Mouse (Mus musculus) liver, embryonic 11.5 days (tissue): Measurements from ENCODE around the gene Tanc1. TPM values are rescaled to one million over a fixed set of nuclear protein-coding genes. Genes with fewer than 3 reads are reported as not detected.
A peak's percentile ranks its signal among the peaks of the same experiment; 100 is the strongest.

Source experiments
- ATAC-seq: fragments of 200-750 bp; cut with Nextera tagmentation; replicated peaks from 2 replicates; pipeline ENCODE4 v1.8.0; 2017; ENCODE audit warnings: moderate number of reproducible peaks, mild to moderate bottlenecking, moderate TSS enrichment, moderate library complexity; ENCODE audit not compliant: low FRiP score
- DNase-seq: peaks from one replicate; pipeline ENCODE4 v3.0.0-alpha.2; 2017; ENCODE audit warnings: low spot score
- H3K27ac ChIP-seq: fragments of 300-500 bp; sonication (generic); 2 replicates; pipeline ENCODE4 v1.5.1; 2014; ENCODE audit warnings: mild to moderate bottlenecking, low read depth, low read length, control low read depth
- H3K27me3 ChIP-seq: fragments of 300-500 bp; sonication (generic); replicated peaks from 2 replicates; pipeline ENCODE4 v1.6.1; 2014; ENCODE audit warnings: low read length, mixed read lengths; ENCODE audit not compliant: control insufficient read depth, insufficient read depth
- H3K36me3 ChIP-seq: fragments of 300-500 bp; sonication (generic); 2 replicates; pipeline ENCODE4 v1.6.1; 2014; ENCODE audit warnings: mild to moderate bottlenecking, low read length, moderate library complexity, mixed read lengths; ENCODE audit not compliant: control insufficient read depth, insufficient read depth
- H3K4me1 ChIP-seq: fragments of 300-500 bp; sonication (generic); replicated peaks from 2 replicates; pipeline ENCODE4 v1.6.1; 2014; ENCODE audit warnings: low read length, mixed read lengths; ENCODE audit not compliant: control insufficient read depth, insufficient read depth
- H3K4me2 ChIP-seq: fragments of 300-500 bp; sonication (generic); 2 replicates; pipeline ENCODE4 v1.6.1; 2014; ENCODE audit warnings: mild to moderate bottlenecking, control low read depth, moderate library complexity
- H3K4me3 ChIP-seq: fragments of 300-500 bp; sonication (generic); 2 replicates; pipeline ENCODE4 v1.5.1; 2014; ENCODE audit warnings: low read depth, low read length, control low read depth
- H3K9ac ChIP-seq: fragments of 300-500 bp; sonication (generic); 2 replicates; pipeline ENCODE4 v1.6.1; 2014; ENCODE audit warnings: low read depth, low read length, control low read depth
- H3K9me3 ChIP-seq: fragments of 300-500 bp; sonication (generic); 2 replicates; pipeline ENCODE4 v1.6.1; 2016; ENCODE audit warnings: low read length, inconsistent platforms, mixed read lengths; ENCODE audit not compliant: control insufficient read depth
- WGBS: fragments of 180-500 bp; shearing (Covaris S2); extraction: QIAGEN DNeasy Blood & Tissue Kit; methylation state at CpG from one replicate; pipeline ENCODE4 v1.1.7; 2014; 5-methylcytosine and 5-hydroxymethylcytosine counted together
- polyA plus RNA-seq: library from polyadenylated mRNA; unstranded; fragments of >200 nt; fragmentation: Nextera tagmentation; extraction: Ambion mirVana; gene quantifications from 2 replicates; pipeline ENCODE4 v1.2.1, GENCODE M21; 2014

Gene Tanc1
- polyA plus RNA-seq, 1 experiment from 2014 or later = 12.5 TPM

DNA sequence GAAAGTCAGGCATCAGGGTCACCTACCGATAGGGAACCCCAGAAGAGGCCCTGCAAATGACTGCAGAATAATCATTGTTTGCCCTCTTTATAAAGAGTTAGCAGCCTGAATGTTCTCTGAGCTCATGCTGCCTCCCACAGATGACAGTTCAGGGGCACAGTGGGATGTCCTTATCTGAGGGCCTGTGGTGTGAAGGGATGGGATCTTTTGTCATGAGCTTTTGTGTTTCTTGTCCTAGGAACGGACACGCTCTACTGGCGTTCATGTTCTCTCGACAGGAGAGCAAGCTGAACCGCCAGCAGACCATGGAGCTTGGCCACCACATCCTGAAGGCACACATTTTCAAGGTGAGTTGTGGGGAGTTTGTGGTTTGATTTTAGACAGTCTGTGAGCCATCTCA lies 194.2 kb downstream of the Tanc1 start:
- Histone ChIP-seq H3K4me2 (no peak overlapping the region), H3K27me3 (no peaks in the 10 kb centered on the region), H3K36me3 (no peaks in the 10 kb centered on the region; the same call in 1 of the 2 replicates), H3K27ac (no peak overlapping the region), H3K4me3 (no peak overlapping the region), H3K9ac (no peak overlapping the region), H3K9me3 (no peaks in the 10 kb centered on the region), H3K4me1 (no peaks in the 10 kb centered on the region)
- DNase-seq (no peak), ATAC-seq (no peak)
- 84% methylated on average over 6 of the region's 6 CpGs for whole genome bisulfite sequencing

DNA sequence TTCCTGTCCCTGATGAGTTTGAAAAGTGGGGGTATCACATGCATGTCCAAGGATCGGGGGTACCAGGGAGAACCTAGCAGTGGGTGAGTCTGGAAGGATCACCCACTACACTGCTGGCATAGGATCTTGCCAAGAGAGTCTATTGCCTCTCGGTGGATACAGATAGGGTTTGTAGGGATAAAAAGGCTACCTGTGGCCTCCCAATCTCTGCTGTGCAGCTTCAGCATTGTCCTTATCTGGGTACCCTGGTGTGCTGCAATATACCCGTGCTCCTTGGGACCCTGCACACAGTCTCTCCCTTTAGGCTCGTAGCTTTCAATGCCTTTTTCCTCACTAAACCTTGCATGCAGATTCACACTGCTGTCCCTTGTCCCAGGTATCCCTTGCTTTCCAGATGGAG lies 196.8 kb downstream of the Tanc1 start:
- Histone ChIP-seq H3K9me3 (no peaks in the 10 kb centered on the region), H3K9ac (no peak overlapping the region), H3K4me1 (no peaks in the 10 kb centered on the region), H3K27me3 (no peaks in the 10 kb centered on the region), H3K4me2 (no peak overlapping the region), H3K4me3 (no peak overlapping the region), H3K27ac (no peak overlapping the region), H3K36me3 (peaks cover 4% of the 10 kb centered on the region; the same call in 1 of the 2 replicates)
- no peak for DNase-seq
- ATAC-seq = peak; percentile 58
- WGBS = 66% methylated on average over 4 of the region's 4 CpGs

- Histone ChIP-seq H3K36me3 (peaks cover 4% of the 10 kb centered on the region; the same call in 1 of the 2 replicates), H3K9me3 (no peaks in the 10 kb centered on the region), H3K4me1 (no peaks in the 10 kb centered on the region), H3K4me2 (no peak overlapping the region), H3K27me3 (no peaks in the 10 kb centered on the region), H3K4me3 (no peak overlapping the region), H3K27ac (no peak overlapping the region), H3K9ac (no peak overlapping the region)
- 85% methylated on average over 7 of the region's 7 CpGs for WGBS
- DNase-seq (no peak), ATAC-seq (no peak)
Observed at GRCm38 (mm10) chr2:59810039-59810438, 198.2 kb downstream of the Tanc1 start.

- Histone ChIP-seq H3K4me2 (no peak overlapping the region), H3K4me1 (no peaks in the 10 kb centered on the region), H3K4me3 (no peak overlapping the region), H3K27ac (no peak overlapping the region), H3K27me3 (no peaks in the 10 kb centered on the region), H3K9me3 (no peaks in the 10 kb centered on the region), H3K36me3 (peaks cover 4% of the 10 kb centered on the region; the same call in 1 of the 2 replicates), H3K9ac (no peak overlapping the region)
- 76% methylated on average over 1 of the region's 1 CpGs for WGBS
- DNase-seq = no peak
- ATAC-seq = no peak
Observed at GRCm38 (mm10) chr2:59811247-59811646, 199.4 kb downstream of the Tanc1 start.

- DNase-seq = no peak
- WGBS = 86% methylated on average over 1 of the region's 1 CpGs
- ATAC-seq = no peak
- Histone ChIP-seq H3K4me1 (no peaks in the 10 kb centered on the region), H3K27ac (no peak overlapping the region), H3K36me3 (peaks cover 5% of the 10 kb centered on the region; the same call in 1 of the 2 replicates), H3K4me2 (no peak overlapping the region), H3K9me3 (no peaks in the 10 kb centered on the region), H3K9ac (no peak overlapping the region), H3K4me3 (no peak overlapping the region), H3K27me3 (no peaks in the 10 kb centered on the region)
Observed at GRCm38 (mm10) chr2:59812641-59813040, 200.8 kb downstream of the Tanc1 start.

- ATAC-seq (no peak), DNase-seq (no peak)
- Histone ChIP-seq H3K36me3 (peaks cover 10% of the 10 kb centered on the region; the same call in 1 of the 2 replicates), H3K4me3 (no peak overlapping the region), H3K27ac (no peak overlapping the region), H3K4me2 (no peak overlapping the region), H3K9ac (no peak overlapping the region), H3K27me3 (no peaks in the 10 kb centered on the region), H3K9me3 (no peaks in the 10 kb centered on the region), H3K4me1 (no peaks in the 10 kb centered on the region)
- 86% methylated on average over 13 of the region's 13 CpGs for WGBS
Observed at GRCm38 (mm10) chr2:59813457-59813856, 201.6 kb downstream of the Tanc1 start.

GRCm38 (mm10) chr2:59814997-59815396 lies 203.2 kb downstream of the Tanc1 start:
- H3K9ac ChIP-seq = no peak overlapping the region
- no peak overlapping the region for H3K4me2 ChIP-seq
- H3K4me3 ChIP-seq = no peak overlapping the region
- peaks cover 12% of the 10 kb centered on the region; the same call in 1 of the 2 replicates for H3K36me3 ChIP-seq
- ATAC-seq (no peak), DNase-seq (no peak)
- H3K27ac ChIP-seq = no peak overlapping the region
- H3K9me3 ChIP-seq = no peaks in the 10 kb centered on the region
- 81% methylated on average over 8 of the region's 8 CpGs for WGBS
- H3K4me1 ChIP-seq = no peaks in the 10 kb centered on the region
- no peaks in the 10 kb centered on the region for H3K27me3 ChIP-seq

DNA sequence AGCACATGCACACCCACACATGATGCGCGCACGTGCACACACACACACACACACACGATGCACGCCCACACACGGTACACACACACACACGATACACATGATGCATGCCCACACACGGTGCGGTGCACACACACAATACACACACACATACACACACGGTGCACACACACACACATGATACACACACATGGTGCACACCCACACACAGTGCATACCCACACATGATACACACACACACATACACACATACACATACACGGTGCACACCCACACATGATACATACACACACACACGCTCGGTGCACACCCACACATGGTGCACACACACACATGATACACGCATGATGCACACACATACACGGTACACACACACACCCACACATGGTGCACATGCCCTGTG lies 206.8 kb downstream of the Tanc1 start:
- H3K36me3 ChIP-seq = peaks cover 8% of the 10 kb centered on the region; the same call in 1 of the 2 replicates
- no peaks in the 10 kb centered on the region for H3K27me3 ChIP-seq
- H3K4me1 ChIP-seq = no peaks in the 10 kb centered on the region
- H3K4me3 ChIP-seq = no peak overlapping the region
- WGBS = 95% methylated on average over 15 of the region's 15 CpGs
- H3K9me3 ChIP-seq = no peaks in the 10 kb centered on the region
- ATAC-seq (no peak), DNase-seq (no peak)
- no peak overlapping the region for H3K27ac ChIP-seq
- no peak overlapping the region for H3K9ac ChIP-seq
- H3K4me2 ChIP-seq = no peak overlapping the region

- Histone ChIP-seq H3K27me3 (no peaks in the 10 kb centered on the region), H3K9me3 (no peaks in the 10 kb centered on the region), H3K27ac (no peak overlapping the region), H3K9ac (no peak overlapping the region), H3K36me3 (peaks cover 8% of the 10 kb centered on the region; the same call in 1 of the 2 replicates), H3K4me3 (no peak overlapping the region), H3K4me2 (no peak overlapping the region), H3K4me1 (no peaks in the 10 kb centered on the region)
- no peak for ATAC-seq
- DNase-seq = no peak
- WGBS = 81% methylated on average over 6 of the region's 6 CpGs
Observed at GRCm38 (mm10) chr2:59819415-59819814, 207.6 kb downstream of the Tanc1 start.
